Mouse (Mus musculus) lung, adult 18-20 months (tissue): ENCODE data around the gene Sirt3.
A peak's percentile ranks its signal among the peaks of the same experiment; 100 is the strongest.

Experiments used
- DNase-seq, 2 experiments: peaks; one replicate each; pipeline ENCODE4 v3.0.0; 2022; ENCODE audit warnings: mixed read lengths in 2 of 2

The Sirt3 gene

DNA sequence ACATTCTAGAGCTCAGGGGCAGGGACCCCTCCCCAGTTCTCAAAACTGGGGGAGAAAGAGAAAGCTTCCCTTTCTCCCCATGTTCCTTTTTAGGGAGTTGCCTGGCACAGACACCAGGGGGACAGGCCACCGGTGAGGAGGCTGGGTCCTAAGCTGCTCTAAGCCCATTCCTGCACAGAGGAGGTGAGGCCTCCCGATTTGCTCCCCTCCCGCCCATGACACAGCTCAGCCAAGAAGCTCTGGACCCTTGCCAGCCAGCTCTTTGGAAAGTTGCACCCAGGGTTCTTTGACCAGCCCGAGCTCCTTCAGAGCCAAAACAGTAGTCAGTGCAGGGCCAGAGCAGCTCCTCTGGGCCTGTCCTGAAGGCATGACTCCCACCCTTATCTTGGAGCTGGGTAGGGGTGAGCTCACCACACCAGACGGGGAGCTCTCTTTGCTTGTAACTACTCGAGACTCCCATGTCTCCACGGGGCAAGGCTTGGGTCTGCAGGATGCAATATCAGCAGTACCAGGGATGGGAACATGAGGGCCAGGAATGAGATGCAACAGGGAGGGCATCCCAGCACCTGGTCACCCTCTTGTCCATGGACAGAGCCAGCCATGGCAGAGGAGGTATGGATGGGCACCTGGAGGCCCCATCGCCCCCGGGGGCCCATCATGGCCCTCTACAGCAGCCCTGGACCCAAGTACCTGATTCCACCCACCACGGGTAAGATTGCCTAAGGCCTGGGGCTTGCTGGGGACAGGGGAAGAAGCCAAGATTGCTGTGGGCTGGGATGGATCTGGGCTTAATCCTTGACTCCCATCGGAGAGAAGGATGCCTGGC is 34.1 kb downstream of the Sirt3 start, which contains the start of gene Odf3:
Odf3 (plus strand) TSS at position 51 of the 826 bp plus-strand sequence.
- peak in 1 of 2 experiments; percentile 20 for DNase-seq

DNA sequence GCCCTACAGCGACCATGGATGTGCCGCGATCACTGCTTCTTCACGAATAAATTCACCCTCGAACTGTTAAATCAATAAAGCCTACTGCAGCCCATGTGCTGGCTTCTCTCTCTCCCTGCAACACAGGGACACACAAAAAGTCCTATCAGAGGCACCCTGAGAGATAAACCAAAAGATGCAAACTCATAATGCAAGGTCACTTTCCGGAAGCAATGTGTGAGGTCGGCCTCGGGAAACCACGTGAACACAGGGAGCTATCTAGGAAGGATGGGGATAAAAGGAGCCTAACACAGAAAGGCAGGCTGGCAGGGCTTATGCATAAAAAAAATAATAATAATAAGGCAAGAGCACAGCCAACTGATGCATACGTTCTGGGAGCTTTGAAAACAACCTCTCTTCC is 35.4 kb downstream of the Sirt3 start:
- no peak for DNase-seq

DNA sequence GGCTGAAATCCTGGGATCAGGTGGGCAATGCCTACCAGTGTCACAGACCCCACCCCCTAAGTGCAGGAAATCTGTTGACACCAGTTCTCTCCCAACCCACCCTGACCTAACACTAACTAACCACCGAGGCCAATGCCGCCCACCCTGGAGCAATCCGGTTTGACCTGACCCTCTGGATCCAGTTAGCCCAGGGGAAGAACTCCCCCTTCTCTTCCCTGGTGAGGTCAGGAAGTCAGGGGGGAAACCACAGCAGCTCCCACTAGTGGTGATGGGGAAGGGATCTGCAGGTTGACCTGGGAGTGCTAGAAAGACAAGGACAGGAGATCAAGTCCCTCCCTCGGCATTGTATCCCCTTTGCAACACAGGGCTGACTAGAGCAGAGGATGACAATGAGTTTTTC is 36.4 kb downstream of the Sirt3 start:
- DNase-seq, result peak in 1 of 2 experiments; percentile 20

DNA sequence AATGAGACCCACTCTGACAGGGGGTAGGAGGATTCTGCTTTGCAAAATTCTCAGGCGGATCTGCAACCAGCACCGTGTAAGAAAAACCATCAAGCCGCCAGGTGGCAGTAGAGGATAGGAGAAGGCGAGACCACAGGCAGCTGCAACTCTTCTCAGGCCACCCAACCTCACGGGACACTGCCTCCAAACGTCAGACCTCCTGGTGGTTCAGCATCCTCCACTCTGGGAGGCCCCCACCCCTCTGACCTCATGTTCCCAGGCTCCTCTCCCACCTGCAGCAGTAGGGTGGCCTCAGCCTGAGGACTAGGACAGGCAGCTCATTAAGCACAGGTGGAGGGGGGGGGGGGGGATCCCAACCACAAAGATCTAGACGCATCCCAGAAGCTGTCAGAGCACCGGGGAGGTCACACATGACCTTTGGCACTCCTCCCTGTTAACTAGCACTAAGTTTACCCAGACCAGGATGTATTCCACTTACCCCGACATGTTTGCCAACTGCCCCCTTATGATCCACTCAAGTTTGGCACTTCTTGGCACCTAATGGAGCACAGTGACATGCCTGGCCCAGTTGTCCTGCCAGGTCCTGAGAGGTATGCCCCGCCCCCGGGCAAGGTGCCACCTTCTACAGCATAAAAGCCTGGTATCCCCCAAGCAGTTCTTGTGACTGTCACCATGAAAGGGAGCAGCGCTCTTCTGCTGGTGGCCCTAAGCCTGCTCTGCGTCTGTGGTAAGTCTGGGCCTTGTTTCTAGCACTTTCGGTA is 37.0 kb downstream of the Sirt3 start, which contains the start of gene Scgb1c1:
Scgb1c1 (plus strand) TSS at position 643 of the 761 bp plus-strand sequence.
- DNase-seq, result peak; percentile 90 to 93

DNA sequence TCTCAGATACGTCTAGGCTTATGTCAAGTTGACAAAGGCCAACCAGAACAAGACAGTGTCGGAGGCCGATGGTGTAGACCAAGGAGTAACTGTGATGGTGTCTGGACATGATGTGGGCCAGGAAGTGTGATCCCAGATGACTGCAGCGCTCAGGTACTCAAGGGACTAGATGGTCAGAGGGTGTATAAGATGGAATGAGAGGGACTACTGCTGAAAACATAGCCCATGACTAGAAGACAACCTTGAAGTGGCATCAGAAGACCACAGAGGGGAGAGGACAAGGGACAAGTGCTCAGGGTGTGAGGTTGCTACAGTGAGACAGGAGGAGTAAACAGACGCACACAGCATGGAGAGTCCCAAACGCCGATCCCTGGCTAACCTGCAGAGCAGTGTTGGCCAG is 38.3 kb downstream of the Sirt3 start:
- DNase-seq, result no peak

DNA sequence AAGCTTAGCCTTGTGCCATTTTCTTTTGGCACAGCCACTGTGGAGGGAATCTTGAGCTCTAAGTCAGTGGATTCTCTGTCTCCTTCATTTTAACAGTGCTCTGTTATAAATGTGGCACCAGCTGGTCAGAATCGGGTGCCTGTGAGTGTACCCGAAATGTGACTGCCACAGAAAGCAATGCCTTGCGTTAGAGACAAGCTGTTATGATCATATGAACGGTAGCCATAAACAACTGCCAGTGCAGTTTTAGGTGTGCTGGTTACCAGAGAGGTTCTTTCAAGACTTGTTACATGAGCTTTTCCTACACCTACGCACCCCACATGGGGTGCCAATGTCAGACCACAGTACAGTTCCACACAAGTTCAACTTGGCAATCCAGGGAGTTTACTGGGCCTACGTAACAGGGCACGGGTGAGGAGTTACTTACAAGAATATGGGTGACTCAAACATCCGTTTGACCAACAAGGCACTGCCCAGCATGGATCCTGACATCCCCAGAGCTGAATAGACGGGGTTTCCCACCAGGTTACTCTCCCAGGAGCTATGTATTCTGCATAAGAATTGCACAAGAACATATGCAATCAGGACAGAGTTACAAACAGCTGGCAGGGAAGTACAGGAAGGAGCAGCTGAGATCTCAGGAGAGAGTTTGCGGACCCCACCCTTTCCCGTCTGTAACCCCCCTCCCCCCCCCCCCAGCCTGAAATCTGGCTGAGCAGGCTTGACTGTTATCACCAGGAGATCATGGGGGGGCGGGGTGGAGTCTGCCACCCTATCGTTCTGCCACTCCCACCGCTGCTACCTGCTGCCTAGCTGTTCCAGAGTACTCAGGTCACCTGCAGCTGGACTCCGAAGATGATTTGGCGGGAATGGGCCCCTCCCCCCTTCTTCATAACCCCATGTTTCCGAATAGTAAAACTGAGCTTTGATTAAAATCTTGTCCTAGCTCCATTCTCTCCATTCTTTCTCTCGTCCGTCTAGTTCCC is 41.1 kb downstream of the Sirt3 start:
- DNase-seq, result peak; percentile 2 to 28

DNA sequence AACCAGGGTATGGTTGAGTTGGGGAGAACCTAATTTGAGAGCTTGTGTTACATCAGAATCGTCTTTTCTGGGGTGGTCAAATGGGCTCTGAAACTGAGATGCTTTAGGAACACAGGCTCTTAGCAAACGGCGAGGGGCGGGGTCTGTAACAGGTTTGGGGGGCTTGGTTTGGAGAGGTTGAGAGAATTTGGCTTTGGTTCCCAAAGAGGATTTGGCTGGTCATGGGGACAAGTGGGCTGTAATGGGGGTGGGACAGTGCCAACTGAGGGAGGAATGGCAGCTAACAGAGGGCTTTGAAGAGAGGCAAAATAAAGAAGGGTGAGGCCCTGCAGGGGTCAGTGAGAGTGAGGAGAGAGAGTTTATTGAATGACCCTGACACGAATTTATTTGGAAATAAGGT is 42.6 kb downstream of the Sirt3 start:
- no peak for DNase-seq

DNA sequence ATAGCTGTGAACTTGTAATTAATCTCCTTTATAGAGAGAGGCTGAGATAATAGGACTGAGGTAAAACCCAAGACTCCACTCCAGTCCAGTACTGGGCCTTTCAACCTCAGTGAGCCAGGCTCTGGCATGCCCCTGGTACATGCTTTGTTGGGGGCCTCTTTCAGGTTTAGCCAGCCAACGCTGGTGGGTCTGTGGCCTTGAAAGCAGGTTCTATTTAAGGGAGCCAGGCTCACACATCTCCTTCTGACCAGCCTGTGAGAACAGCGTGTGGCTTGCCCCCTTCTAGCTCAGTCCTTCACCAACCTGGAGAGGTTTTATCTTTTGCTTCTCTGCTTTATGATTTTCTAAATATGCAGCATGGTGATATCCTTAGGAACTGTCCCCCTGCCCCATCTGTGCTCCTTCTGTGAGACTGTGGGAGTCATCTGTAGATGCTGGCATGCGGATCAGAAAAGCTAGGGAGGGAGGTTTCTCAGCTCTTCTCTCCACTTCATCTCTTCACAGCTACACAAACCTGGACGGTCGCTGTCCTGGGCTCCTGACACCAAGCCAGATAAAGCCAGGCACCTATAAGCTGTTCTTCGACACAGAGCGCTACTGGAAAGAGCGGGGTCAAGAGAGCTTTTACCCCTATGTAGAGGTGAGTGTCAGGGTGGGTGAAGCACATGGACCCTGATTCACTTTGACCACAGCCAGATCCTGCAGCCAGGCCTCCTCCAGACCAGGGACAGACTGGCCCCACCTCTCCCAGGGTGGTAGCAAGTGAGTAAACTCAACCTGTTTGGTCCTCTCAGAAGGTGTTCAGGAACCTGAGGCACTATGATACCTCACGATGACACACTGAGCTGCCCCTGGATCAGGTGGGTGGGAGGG is 45.6 kb downstream of the Sirt3 start:
- no peak for DNase-seq

DNA sequence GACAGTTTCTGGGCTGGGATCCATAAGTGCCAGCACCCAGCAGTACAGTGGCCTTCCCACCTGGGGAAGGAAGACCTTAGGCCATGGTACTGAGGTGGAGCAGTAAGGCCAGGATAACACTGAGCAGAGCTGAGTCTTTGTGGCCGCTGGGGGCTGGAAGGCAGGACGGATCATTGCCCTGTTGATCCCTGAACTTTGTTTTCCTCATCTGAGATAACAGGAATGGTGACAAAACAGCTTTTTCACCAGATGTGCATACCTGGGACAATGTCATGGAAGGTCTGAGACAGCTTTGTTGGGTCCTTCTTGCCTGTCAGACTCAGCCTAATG is 46.4 kb downstream of the Sirt3 start:
- no peak for DNase-seq

DNA sequence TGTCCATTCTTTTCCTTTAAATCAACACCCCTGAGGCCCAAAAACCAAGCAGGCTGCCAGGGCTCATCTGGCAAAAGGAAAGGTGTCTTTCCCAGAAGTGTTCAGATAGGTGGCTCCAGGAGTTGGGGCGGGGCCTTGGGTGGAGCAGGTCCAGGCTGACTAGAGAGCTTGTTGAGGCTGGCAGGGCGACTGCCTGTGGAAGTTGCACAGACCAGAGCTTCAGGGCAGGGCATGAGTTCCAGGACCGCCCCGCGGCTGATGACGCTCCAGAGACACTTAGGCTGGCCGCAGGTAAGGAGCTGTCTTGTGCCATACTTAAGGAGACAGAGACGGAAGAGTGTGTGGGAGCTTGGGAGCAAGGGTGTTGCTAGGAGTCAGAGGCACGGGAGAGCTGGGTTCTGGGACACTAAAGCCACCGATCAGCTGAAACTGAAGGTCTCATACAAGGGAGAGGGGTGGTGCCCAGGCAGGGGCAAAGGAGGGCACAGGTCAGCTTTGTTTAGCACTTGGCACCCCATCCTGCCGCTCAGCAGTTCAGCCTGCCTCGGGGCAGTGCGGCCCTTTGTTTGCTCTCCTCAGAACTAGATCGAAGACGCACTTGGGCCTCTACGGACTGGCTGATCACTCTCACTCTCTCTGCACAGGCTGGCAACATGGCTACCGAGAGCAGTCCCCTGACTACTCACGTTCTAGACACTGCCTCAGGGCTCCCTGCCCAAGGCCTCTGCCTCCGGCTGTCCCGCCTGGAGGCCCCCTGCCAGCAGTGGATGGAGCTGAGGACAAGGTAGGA is 46.9 kb downstream of the Sirt3 start, which contains the start of gene Urah:
Urah (plus strand) TSS at position 51 of the 790 bp plus-strand sequence.
- peak; percentile 74 to 84 for DNase-seq

DNA sequence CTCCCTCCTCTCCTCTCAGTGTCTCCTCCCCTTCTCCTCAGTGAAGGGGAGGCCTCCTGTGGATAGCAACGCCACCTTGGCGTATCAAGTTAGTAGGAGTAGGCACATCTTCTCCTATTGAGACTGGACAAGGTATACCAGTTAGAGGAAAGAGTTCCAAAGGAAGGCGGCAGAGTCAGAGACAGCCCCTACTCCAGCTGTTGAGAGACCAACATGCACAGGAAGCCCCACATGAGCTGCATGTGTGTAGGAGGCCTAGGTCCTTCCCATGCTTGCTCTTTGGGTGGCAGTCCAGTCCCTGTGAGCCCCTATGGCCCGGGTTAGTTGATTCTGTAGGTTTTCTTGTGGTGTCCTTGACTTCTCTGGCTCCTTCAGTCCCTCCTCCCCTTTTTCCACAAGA is 48.8 kb downstream of the Sirt3 start:
- DNase-seq, result no peak

DNA sequence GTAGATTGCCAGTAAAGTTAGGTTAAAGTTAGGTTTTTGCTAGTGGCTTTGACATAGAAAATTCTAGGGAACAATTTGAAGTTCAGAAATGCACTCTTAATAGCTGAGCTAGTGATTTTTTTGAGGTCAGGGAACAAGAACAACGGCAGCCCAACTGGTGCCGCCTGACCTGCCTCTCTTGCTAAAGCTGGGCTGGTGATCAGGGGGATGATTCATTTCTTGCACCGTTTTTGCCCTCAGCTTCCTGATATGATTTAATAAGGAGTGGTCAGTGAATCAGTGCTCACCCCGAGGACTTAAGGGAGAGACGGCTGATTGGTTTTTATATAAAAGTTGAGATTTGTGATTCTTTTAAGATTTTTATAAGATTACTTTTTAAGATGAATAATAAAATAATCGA is 50.7 kb downstream of the Sirt3 start:
- DNase-seq, result no peak

DNA sequence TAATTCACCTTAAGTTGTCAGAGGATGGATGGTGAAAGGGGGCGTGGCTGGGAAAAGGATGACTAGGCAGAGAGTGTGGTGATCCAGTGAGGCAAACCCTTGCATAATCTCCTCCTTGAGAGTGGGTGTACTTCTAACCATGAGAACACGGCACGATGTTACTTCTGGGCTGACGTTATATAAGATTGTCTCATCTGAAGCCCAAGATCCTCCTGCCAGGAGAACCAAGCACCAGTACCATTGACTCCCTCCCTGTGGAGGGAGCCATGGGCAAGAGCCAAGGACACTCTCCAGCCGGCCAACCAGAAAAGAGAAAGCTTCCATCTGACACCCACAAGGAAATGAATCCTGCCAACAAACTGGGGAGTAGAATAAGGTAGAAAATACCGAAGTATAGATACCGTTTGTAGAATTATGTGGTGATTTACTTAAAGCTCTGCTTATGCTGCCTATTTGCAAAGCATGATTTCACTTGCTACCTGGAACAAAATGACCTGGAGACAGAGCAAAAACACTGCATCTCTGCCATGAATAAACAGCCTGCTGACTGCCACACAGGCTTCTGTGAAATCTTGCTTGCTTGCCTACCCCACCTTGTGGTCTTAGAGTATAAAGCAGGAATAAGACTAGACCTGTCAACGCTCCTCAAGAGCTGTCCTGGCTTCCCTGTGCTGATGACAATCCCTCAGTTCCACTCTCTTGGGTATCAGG is 53.8 kb downstream of the Sirt3 start:
- DNase-seq, result peak; percentile 52 to 71

DNA sequence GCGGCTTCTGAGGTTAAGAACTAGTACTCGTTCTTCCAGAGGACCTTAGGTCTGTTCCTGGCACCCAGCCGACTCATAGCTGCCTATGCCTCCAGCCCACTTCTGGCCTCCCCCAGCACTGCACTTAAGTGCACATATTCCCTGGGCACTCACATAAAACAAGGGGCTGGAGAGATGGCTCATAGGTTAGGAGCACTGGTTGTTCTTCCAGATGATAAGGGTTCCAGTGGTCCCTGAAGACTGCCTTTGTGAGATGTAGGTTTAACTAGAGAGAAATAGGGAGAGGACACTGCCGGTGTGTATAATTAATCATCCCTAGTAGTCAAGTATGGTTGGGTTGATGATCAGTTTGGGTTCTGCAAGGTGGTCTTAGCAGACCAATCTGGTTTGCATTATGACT is 59.4 kb downstream of the Sirt3 start:
- no peak for DNase-seq

DNA sequence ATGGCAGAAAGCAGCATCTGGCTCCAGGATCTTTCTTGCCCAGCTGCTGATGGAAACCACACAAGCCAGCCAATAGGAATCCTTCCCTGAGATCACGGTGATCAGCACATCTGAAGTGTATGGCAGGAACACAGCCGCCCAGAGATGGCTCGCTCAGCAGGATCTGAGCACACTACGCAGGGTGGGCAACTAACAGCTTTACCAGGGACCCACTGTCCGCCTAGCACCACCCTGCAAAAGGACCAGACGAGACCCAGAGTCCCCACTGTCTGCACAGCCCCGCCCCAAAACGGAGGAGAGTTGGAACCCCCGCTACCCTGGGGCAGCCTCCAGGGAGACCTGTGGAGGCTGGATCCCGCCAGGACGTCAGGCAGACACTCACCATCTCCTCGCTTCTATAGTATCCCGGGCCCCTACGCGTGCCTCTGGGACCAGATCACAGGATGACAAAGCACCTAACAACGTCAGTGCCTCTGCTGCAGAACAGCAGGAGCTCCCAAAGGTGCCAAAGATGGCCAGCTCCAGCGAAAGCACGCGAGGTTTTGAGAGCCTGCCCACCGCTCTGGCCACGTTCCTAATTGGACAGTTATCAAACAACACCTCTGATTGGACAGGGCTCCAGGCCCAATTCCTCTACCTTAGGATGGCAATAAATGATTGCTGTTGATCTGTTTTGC is 60.3 kb downstream of the Sirt3 start, which contains the start of gene Zfp941:
Zfp941 (minus strand) TSS at position 526 of the 677 bp plus-strand sequence.
- DNase-seq, result peak; percentile 31 to 32

DNA sequence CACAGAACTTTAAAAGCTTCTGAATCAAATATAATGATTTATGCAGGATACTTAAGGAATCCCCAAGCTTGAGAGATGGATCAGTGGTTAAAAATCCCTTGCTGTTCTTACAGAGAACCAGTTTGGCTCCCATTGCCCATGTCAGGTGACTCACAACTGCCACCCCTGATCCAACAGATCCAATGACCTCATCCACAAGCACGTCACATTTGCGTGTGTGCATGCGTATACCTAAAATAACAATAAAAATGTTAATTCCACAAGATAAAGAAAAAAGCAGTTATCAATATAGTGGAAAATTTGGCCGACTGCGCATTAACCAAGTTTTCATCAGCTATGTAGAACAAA is 60.8 kb downstream of the Sirt3 start:
- DNase-seq, result no peak

DNA sequence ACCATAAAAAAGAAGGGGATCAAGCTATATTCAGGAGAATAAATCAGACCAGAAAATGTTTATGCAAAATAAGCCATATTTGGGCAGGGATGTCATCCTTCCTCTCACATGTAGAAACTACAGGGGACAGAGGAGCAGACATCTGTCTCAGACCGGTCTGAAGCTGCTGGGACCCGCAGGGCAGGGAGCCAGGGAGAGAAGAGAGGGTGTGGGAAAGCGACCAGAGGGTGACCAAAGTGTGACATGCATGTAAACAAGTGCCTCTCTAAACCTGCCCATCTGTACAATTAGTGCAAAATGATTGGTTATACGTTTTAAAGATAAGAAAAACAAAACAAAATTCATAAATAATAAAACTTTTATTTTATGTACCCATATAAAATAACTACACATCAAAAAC is 61.9 kb downstream of the Sirt3 start:
- no peak for DNase-seq
